Mouse (Mus musculus) liver, postnatal 0 days (tissue): ENCODE data around the gene Ppef2. TPM values are rescaled to one million over a fixed set of nuclear protein-coding genes. Genes with fewer than 3 reads are reported as not detected.

Experiments used
- ATAC-seq: fragments of 200-750 bp; cut with Nextera tagmentation; 2 replicates; pipeline ENCODE4 v1.8.0; 2017; ENCODE audit warnings: mild to moderate bottlenecking, moderate library complexity
- DNase-seq: peaks from one replicate; pipeline ENCODE4 v3.0.0-alpha.2; 2016
- H3K27ac ChIP-seq: fragments of 300-500 bp; sonication (generic); 2 replicates; pipeline ENCODE4 v1.5.1; 2014; ENCODE audit warnings: antibody characterized with exemption, moderate library complexity, mild to moderate bottlenecking, low read depth
- H3K27me3 ChIP-seq: fragments of 300-500 bp; sonication (generic); 2 replicates; pipeline ENCODE4 v1.6.1; 2014; ENCODE audit warnings: low read length, control low read depth, mixed read lengths; ENCODE audit not compliant: insufficient read depth
- H3K36me3 ChIP-seq: fragments of 300-500 bp; sonication (generic); replicated peaks from 2 replicates; pipeline ENCODE4 v1.6.1; 2014; ENCODE audit warnings: mild to moderate bottlenecking, control low read depth, low read length, moderate library complexity, mixed read lengths; ENCODE audit not compliant: insufficient read depth
- H3K4me1 ChIP-seq: fragments of 300-500 bp; sonication (generic); 2 replicates; pipeline ENCODE4 v1.6.1; 2014; ENCODE audit warnings: antibody characterized with exemption, mild to moderate bottlenecking, control low read depth; ENCODE audit not compliant: insufficient read depth
- H3K4me2 ChIP-seq: fragments of 300-500 bp; sonication (generic); 2 replicates; pipeline ENCODE4 v1.6.1; 2014; ENCODE audit warnings: low read depth, mild to moderate bottlenecking, low read length, moderate library complexity, mixed read lengths
- H3K4me3 ChIP-seq: fragments of 300-500 bp; sonication (generic); 2 replicates; pipeline ENCODE4 v1.5.1; 2014; ENCODE audit warnings: low read depth, low read length
- H3K9ac ChIP-seq: fragments of 300-500 bp; sonication (generic); replicated peaks from 2 replicates; pipeline ENCODE4 v1.6.1; 2014; ENCODE audit warnings: mild to moderate bottlenecking, moderate library complexity
- H3K9me3 ChIP-seq: fragments of 300-500 bp; sonication (generic); 2 replicates; pipeline ENCODE4 v1.6.1; 2016; ENCODE audit warnings: mild to moderate bottlenecking, control low read depth, low read length, mixed read lengths
- CTCF ChIP-seq: sonication (generic); IDR thresholded peaks from 2 replicates; pipeline ENCODE4 v1.5.1; 2016; ENCODE audit warnings: antibody characterized with exemption, low read depth
- EP300 ChIP-seq: IDR thresholded peaks from 2 replicates; pipeline ENCODE4 v1.6.1; 2016; ENCODE audit warnings: antibody characterized with exemption, low read depth, mild to moderate bottlenecking
- WGBS: fragments of 180-500 bp; shearing (Covaris S2); extraction: QIAGEN DNeasy Blood & Tissue Kit; methylation state at CpG from one replicate; pipeline ENCODE4 v1.1.7; 2014; ENCODE audit not compliant: insufficient replicate concordance; 5-methylcytosine and 5-hydroxymethylcytosine counted together
- polyA plus RNA-seq: library from polyadenylated mRNA; unstranded; fragments of >200 nt; fragmentation: Nextera tagmentation; extraction: Ambion mirVana; gene quantifications from 2 replicates; pipeline ENCODE4 v1.2.1, GENCODE M21; 2015

Ppef2 gene
- polyA plus RNA-seq, 1 experiment from 2014 or later, result not detected

DNA sequence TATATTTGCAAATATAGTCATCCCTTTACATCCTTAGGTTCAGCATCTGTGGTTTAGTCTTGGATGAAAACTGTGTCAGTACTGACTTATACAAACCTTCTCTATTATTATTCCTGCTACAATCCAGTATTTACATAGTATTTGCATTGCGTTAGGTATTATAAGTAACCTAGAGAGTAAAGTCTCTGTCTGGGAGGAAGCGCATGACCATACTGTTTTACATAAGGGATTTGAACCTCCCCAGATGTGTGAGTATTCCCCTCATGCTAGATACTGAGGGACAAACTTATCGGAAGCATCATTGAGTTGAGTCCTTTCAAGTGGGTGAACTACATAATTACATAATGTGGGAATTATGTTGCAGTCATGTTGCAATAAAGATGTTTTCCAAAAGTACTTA, 26.6 kb downstream of the Ppef2 start:
- 92% methylated on average over 3 of the region's 3 CpGs for WGBS
- DNase-seq (no peak), ATAC-seq (no peak)
- Histone ChIP-seq H3K4me3 (no peak overlapping the region), H3K4me1 (no peaks in the 10 kb centered on the region), H3K9me3 (no peaks in the 10 kb centered on the region), H3K27ac (no peak overlapping the region), H3K36me3 (no peaks in the 10 kb centered on the region), H3K4me2 (no peak overlapping the region), H3K27me3 (no peaks in the 10 kb centered on the region), H3K9ac (no peak overlapping the region)
- no peak for TF ChIP-seq EP300
- TF ChIP-seq CTCF, result no peak

DNA sequence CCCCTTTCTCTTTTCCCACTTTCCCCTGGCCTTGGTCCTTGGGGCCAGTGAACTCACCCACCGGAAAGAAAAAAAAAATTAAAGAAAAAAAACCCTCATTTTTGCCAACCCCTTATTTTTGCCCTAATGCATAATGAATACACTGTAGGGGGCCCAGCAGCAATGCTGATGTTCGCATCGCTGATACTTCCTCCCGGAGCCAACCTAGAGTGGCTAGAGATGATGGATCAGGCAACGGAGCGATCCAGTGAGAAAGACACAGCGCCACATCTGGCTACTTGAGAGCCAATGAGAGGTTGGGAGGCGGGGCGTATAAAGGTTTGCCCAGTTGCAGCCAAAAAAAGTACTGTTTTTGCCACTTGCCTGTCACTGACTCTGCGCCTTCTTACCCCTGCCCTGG, 27.3 kb downstream of the Ppef2 start:
- WGBS, result 39% methylated on average over 10 of the region's 10 CpGs
- DNase-seq (no peak), ATAC-seq (no peak)
- H3K27ac ChIP-seq, result no peak overlapping the region
- no peak for TF ChIP-seq EP300
- TF ChIP-seq CTCF, result no peak
- no peaks in the 10 kb centered on the region for H3K27me3 ChIP-seq
- H3K4me2 ChIP-seq, result no peak overlapping the region
- H3K4me1 ChIP-seq, result no peaks in the 10 kb centered on the region
- no peak overlapping the region for H3K4me3 ChIP-seq
- no peaks in the 10 kb centered on the region for H3K36me3 ChIP-seq
- H3K9me3 ChIP-seq, result no peaks in the 10 kb centered on the region
- H3K9ac ChIP-seq, result no peak overlapping the region

GRCm38 (mm10) chr5:92227782-92228181, 28.3 kb downstream of the Ppef2 start:
- TF ChIP-seq EP300, result no peak
- no peak for TF ChIP-seq CTCF
- no peak overlapping the region for H3K4me3 ChIP-seq
- H3K4me2 ChIP-seq, result no peak overlapping the region
- H3K9me3 ChIP-seq, result no peaks in the 10 kb centered on the region
- no peak for ATAC-seq
- WGBS, result 74% methylated on average over 7 of the region's 7 CpGs
- no peaks in the 10 kb centered on the region for H3K36me3 ChIP-seq
- no peak overlapping the region for H3K9ac ChIP-seq
- no peak overlapping the region for H3K27ac ChIP-seq
- H3K4me1 ChIP-seq, result no peaks in the 10 kb centered on the region
- no peaks in the 10 kb centered on the region for H3K27me3 ChIP-seq
- no peak for DNase-seq

GRCm38 (mm10) chr5:92220287-92220902, 35.7 kb downstream of the Ppef2 start:
- no peaks in the 10 kb centered on the region for H3K36me3 ChIP-seq
- ATAC-seq (no peak), DNase-seq (no peak)
- no peak overlapping the region for H3K4me3 ChIP-seq
- no peaks in the 10 kb centered on the region for H3K4me1 ChIP-seq
- H3K4me2 ChIP-seq, result no peak overlapping the region
- no peak overlapping the region for H3K9ac ChIP-seq
- H3K27me3 ChIP-seq, result no peaks in the 10 kb centered on the region
- 79% methylated on average over 8 of the region's 8 CpGs for WGBS
- H3K9me3 ChIP-seq, result no peaks in the 10 kb centered on the region
- H3K27ac ChIP-seq, result no peak overlapping the region
- TF ChIP-seq CTCF (no peak), EP300 (no peak)

DNA sequence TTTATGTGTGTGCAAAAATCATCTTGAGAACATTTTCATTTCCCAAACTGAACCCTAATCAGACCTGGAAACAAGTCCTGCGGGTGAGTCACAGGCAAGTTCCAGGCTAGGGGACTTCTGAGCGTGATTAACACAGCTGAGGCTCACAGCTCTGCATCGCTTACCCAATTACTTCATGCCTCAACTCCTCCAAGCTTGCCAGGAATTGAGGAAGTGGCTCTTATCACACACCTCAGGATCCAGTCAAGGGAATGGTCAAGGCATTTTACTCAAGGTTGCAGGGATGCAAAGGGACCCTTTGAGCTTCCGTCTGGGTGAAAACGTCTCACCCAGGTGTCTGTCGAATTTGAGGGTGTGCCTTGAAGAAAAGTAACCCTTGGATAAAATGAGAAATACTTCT, 36.3 kb downstream of the Ppef2 start:
- Histone ChIP-seq H3K27ac (no peak overlapping the region), H3K36me3 (no peaks in the 10 kb centered on the region), H3K9ac (no peak overlapping the region), H3K9me3 (no peaks in the 10 kb centered on the region), H3K4me1 (no peaks in the 10 kb centered on the region), H3K4me2 (no peak overlapping the region), H3K4me3 (no peak overlapping the region), H3K27me3 (no peaks in the 10 kb centered on the region)
- TF ChIP-seq CTCF (no peak), EP300 (no peak)
- ATAC-seq (no peak), DNase-seq (no peak)
- 46% methylated on average over 6 of the region's 6 CpGs for WGBS

GRCm38 (mm10) chr5:92218915-92219793, 36.9 kb downstream of the Ppef2 start:
- Histone ChIP-seq H3K36me3 (no peaks in the 10 kb centered on the region), H3K4me2 (no peak overlapping the region), H3K27me3 (no peaks in the 10 kb centered on the region), H3K9ac (no peak overlapping the region), H3K4me1 (no peaks in the 10 kb centered on the region), H3K9me3 (no peaks in the 10 kb centered on the region), H3K4me3 (no peak overlapping the region), H3K27ac (no peak overlapping the region)
- DNase-seq (no peak), ATAC-seq (no peak)
- 56% methylated on average over 17 of the region's 17 CpGs for WGBS
- TF ChIP-seq CTCF (no peak), EP300 (no peak)
